ENCODE assay signal across 11 mouse cellular contexts in the genomic region with DNA sequence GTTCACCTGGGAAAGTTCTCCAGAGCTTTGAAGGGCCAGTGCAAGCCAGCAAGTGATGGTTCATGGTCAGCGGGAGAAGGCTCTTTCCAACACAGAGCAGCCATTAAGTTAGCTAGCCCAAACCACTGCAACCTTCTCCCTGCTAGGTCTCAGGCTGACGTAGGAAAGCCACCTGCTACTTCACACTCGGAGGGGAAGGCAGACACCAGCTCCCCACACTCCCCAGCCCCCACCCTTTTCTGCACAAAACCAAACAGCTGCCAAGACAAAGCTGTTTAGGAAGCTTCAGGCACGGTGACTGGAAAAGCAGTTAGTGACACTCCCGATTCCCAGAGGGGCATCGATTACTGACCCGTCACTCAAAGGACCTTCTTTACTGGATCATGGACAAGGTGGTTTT. TPM values are rescaled to one million over a fixed set of nuclear protein-coding genes. Genes with fewer than 3 reads are reported as not detected.
A peak's percentile ranks its signal among the peaks of the same experiment; 100 is the strongest.
DNase-seq lines count a peak whose midpoint lies in the region; ATAC-seq and TF ChIP-seq lines count a peak whose summit lies in the region.
"Had no signal": no experiment of that assay in that cellular context is flagged by ENCODE, and none has a peak within 500 bp of the region (broad histone marks: within the 10 kb centered on the region; RNA-seq: fewer than 3 reads in every experiment).

No protein-coding gene starts in this region.

- intact Hi-C loops in heart, postnatal 10 days (cut with DNase I) = no loop called here

- ATAC-seq in forebrain, embryonic 15.5 days (replicated peaks) = no peak
- ATAC-seq in kidney, embryonic 16.5 days (ENCODE audit: low FRiP score, low TSS enrichment) = no peak

- peaks cover 14% of the 10 kb centered on the region for H3K36me3 ChIP-seq in forebrain, embryonic 15.5 days
- 0 out of 2 replicates have a peak, but pooled peaks cover 4% of the 10 kb centered on the region for H3K36me3 ChIP-seq in thymus, adult 2 months (ENCODE audit: control insufficient read depth, insufficient read depth, low read length)
- H3K36me3 ChIP-seq in kidney, embryonic 16.5 days (ENCODE audit: insufficient read depth, low read length) = peaks cover 40% of the 10 kb centered on the region

- no peaks in the 10 kb centered on the region for H3K9me3 ChIP-seq in forebrain, embryonic 15.5 days
- H3K9me3 ChIP-seq in kidney, embryonic 16.5 days (ENCODE audit: low read length) = no peaks in the 10 kb centered on the region

- peak overlapping the region; percentile 69 for H3K27ac ChIP-seq in layer of hippocampus, adult 2 months
- H3K27ac ChIP-seq in forebrain, embryonic 15.5 days (replicated peaks) = peak overlapping the region; percentile 51
- H3K27ac ChIP-seq in thymus, adult 2 months (ENCODE audit: control insufficient read depth, insufficient read depth, low read length) = peak overlapping the region; percentile 58
- no peak overlapping the region for H3K27ac ChIP-seq in kidney, embryonic 16.5 days (ENCODE audit: low read length)

- peaks cover 11% of the 10 kb centered on the region for H3K4me1 ChIP-seq in forebrain, embryonic 15.5 days
- peaks cover 30% of the 10 kb centered on the region for H3K4me1 ChIP-seq in thymus, adult 2 months (replicated peaks; ENCODE audit: control insufficient read depth, insufficient read depth, low read length)
- peaks cover 7% of the 10 kb centered on the region; the same call in 1 of the 2 replicates for H3K4me1 ChIP-seq in kidney, embryonic 16.5 days (ENCODE audit: insufficient read depth, low read length)

- H3K4me2 ChIP-seq in forebrain, embryonic 15.5 days (replicated peaks) = no peak overlapping the region
- no peak overlapping the region for H3K4me2 ChIP-seq in kidney, embryonic 16.5 days (replicated peaks; ENCODE audit: low read depth, low read length)

- no peak for TF ChIP-seq CTCF in layer of hippocampus, adult 2 months (conservative IDR thresholded peaks at IDR 0.05)
- TF ChIP-seq CTCF in brain, embryonic 14.5 days (IDR thresholded peaks at IDR 0.05; ENCODE audit: borderline replicate concordance, extremely low read depth, insufficient read depth, insufficient read length) = no peak
- TF ChIP-seq CTCF in thymus, adult 2 months (IDR thresholded peaks at IDR 0.05; ENCODE audit: borderline replicate concordance, control insufficient read depth, extremely low read depth, insufficient read depth, low read length, poor library complexity) = no peak

- DNase-seq in layer of hippocampus, adult 2 months (ENCODE audit: low spot score in 2 of 2) = no peak
- no peak for DNase-seq in layer of hippocampus, postnatal 14 days (ENCODE audit: low spot score in 2 of 2)
- DNase-seq in brain, embryonic 14.5 days (ENCODE audit: low read depth) = peak; percentile 64
- DNase-seq in thymus, adult 2 months = peak; percentile 41
- DNase-seq in heart, postnatal 10 days = no peak
- DNase-seq: cerebellum, adult 9-11 months; heart, postnatal 4 days; kidney, adult 18-20 months; lung, postnatal 4 days had no signal

- no peak for TF ChIP-seq POLR2A in brain, embryonic 14.5 days (IDR thresholded peaks at IDR 0.05; ENCODE audit: borderline replicate concordance, extremely low read depth, insufficient read depth, insufficient read length, poor library complexity, severe bottlenecking)
- no peak for TF ChIP-seq POLR2A in thymus, adult 2 months (IDR thresholded peaks at IDR 0.05; ENCODE audit: control insufficient read depth, extremely low read depth, insufficient read depth, low read length, poor library complexity)

- 59% methylated on average over 7 of the region's 7 CpGs for WGBS in forebrain, embryonic 15.5 days
- 44% methylated on average over 7 of the region's 7 CpGs for WGBS in thymus, adult 2 months
- 42% methylated on average over 7 of the region's 7 CpGs for WGBS in kidney, embryonic 16.5 days

- no peak overlapping the region for H3K9ac ChIP-seq in forebrain, embryonic 15.5 days (replicated peaks)
- no peak overlapping the region for H3K9ac ChIP-seq in kidney, embryonic 16.5 days (replicated peaks; ENCODE audit: low read length)

- H3K27me3 ChIP-seq in forebrain, embryonic 15.5 days = no peaks in the 10 kb centered on the region
- no peaks in the 10 kb centered on the region for H3K27me3 ChIP-seq in thymus, adult 2 months (ENCODE audit: control insufficient read depth, insufficient read depth, low read length)
- H3K27me3 ChIP-seq in kidney, embryonic 16.5 days (ENCODE audit: insufficient read depth, low read length) = no peaks in the 10 kb centered on the region

- no peak overlapping the region for H3K4me3 ChIP-seq in layer of hippocampus, adult 2 months
- H3K4me3 ChIP-seq in forebrain, embryonic 15.5 days = no peak overlapping the region
- no peak overlapping the region for H3K4me3 ChIP-seq in thymus, adult 2 months (ENCODE audit: control insufficient read depth, insufficient read depth, low read length)
- H3K4me3 ChIP-seq in kidney, embryonic 16.5 days (ENCODE audit: low read length) = no peak overlapping the region

RNA-seq across cellular contexts. Expression of gene Snrnp35, which starts 12.6 kb away (rescaled TPM):
- 10 to 100 TPM; 25.7 to 25.9 TPM for total RNA-seq in layer of hippocampus, adult 2 months (2021)
- 10 to 100 TPM; 19.7 to 22.3 TPM for total RNA-seq in layer of hippocampus, postnatal 14 days (2021)
- 9.4 and 13.8 TPM in 2 replicates for polyA plus RNA-seq in brain, embryonic 14.5 days (2012; rRNA removed)
- polyA plus RNA-seq in forebrain, embryonic 15.5 days (2015; fragmentation: Nextera tagmentation; extraction: Ambion mirVana) = 24.9 and 26.0 TPM in 2 replicates
- 4.6 and 5.0 TPM in 2 replicates for polyA plus RNA-seq in thymus, adult 2 months (2012; rRNA removed)
- polyA plus RNA-seq in kidney, embryonic 16.5 days (2015; fragmentation: Nextera tagmentation; extraction: Ambion mirVana) = 27.4 and 29.4 TPM in 2 replicates
- 10 to 100 TPM; 14.2 to 16.0 TPM for total RNA-seq in heart, postnatal 10 days (2021)

RNA-seq across cellular contexts. Expression of gene Rilpl2, which starts 17.4 kb away (rescaled TPM):
- total RNA-seq in layer of hippocampus, adult 2 months (2021) = 10 to 100 TPM; 19.3 TPM
- total RNA-seq in layer of hippocampus, postnatal 14 days (2021) = 10 to 100 TPM; 23.1 to 24.1 TPM
- polyA plus RNA-seq in brain, embryonic 14.5 days (2012; rRNA removed) = 22.7 and 24.4 TPM in 2 replicates
- 26.3 and 27.8 TPM in 2 replicates for polyA plus RNA-seq in forebrain, embryonic 15.5 days (2015; fragmentation: Nextera tagmentation; extraction: Ambion mirVana)
- polyA plus RNA-seq in thymus, adult 2 months (2012; rRNA removed) = 38.5 and 38.6 TPM in 2 replicates
- 34.7 and 36.8 TPM in 2 replicates for polyA plus RNA-seq in kidney, embryonic 16.5 days (2015; fragmentation: Nextera tagmentation; extraction: Ambion mirVana)
- 10 to 100 TPM; 11.0 to 11.4 TPM for total RNA-seq in heart, postnatal 10 days (2021)

RNA-seq across cellular contexts. Expression of gene Rilpl1, which starts 35.6 kb away (rescaled TPM):
- 10 to 100 TPM; 69.1 to 78.2 TPM for total RNA-seq in layer of hippocampus, adult 2 months (2021)
- total RNA-seq in layer of hippocampus, postnatal 14 days (2021) = 10 to 100 TPM; 41.6 TPM
- 8.4 and 11.7 TPM in 2 replicates for polyA plus RNA-seq in brain, embryonic 14.5 days (2012; rRNA removed)
- 11.6 and 12.8 TPM in 2 replicates for polyA plus RNA-seq in forebrain, embryonic 15.5 days (2015; fragmentation: Nextera tagmentation; extraction: Ambion mirVana)
- 3.6 and 9.5 TPM in 2 replicates for polyA plus RNA-seq in thymus, adult 2 months (2012; rRNA removed)
- 21.7 and 21.9 TPM in 2 replicates for polyA plus RNA-seq in kidney, embryonic 16.5 days (2015; fragmentation: Nextera tagmentation; extraction: Ambion mirVana)
- 100 to 1,000 TPM; 111 to 115 TPM for total RNA-seq in heart, postnatal 10 days (2021)

RNA-seq across cellular contexts. Expression of gene Tmed2, which starts 44.9 kb away (rescaled TPM):
- total RNA-seq in layer of hippocampus, adult 2 months (2021) = 10 to 100 TPM; 97.4 to 99.3 TPM
- total RNA-seq in layer of hippocampus, postnatal 14 days (2021) = 100 to 1,000 TPM in 1 of 2 experiments, 10 to 100 TPM in 1; 98.4 to 100 TPM
- polyA plus RNA-seq in brain, embryonic 14.5 days (2012; rRNA removed) = 142 and 146 TPM in 2 replicates
- polyA plus RNA-seq in forebrain, embryonic 15.5 days (2015; fragmentation: Nextera tagmentation; extraction: Ambion mirVana) = 372 and 377 TPM in 2 replicates
- polyA plus RNA-seq in thymus, adult 2 months (2012; rRNA removed) = 134 and 198 TPM in 2 replicates
- 537 and 602 TPM in 2 replicates for polyA plus RNA-seq in kidney, embryonic 16.5 days (2015; fragmentation: Nextera tagmentation; extraction: Ambion mirVana)
- 100 to 1,000 TPM; 201 to 206 TPM for total RNA-seq in heart, postnatal 10 days (2021)

RNA-seq across cellular contexts. Expression of gene Kmt5a, which starts 55.8 kb away (rescaled TPM):
- total RNA-seq in layer of hippocampus, adult 2 months (2021) = 10 to 100 TPM; 55.8 to 70.3 TPM
- 10 to 100 TPM; 48.1 to 60.6 TPM for total RNA-seq in layer of hippocampus, postnatal 14 days (2021)
- 69.9 and 70.8 TPM in 2 replicates for polyA plus RNA-seq in brain, embryonic 14.5 days (2012; rRNA removed)
- 36.3 and 56.7 TPM in 2 replicates for polyA plus RNA-seq in forebrain, embryonic 15.5 days (2015; fragmentation: Nextera tagmentation; extraction: Ambion mirVana)
- 76.5 and 92.5 TPM in 2 replicates for polyA plus RNA-seq in thymus, adult 2 months (2012; rRNA removed)
- 30.7 and 38.1 TPM in 2 replicates for polyA plus RNA-seq in kidney, embryonic 16.5 days (2015; fragmentation: Nextera tagmentation; extraction: Ambion mirVana)
- 100 to 1,000 TPM; 146 to 153 TPM for total RNA-seq in heart, postnatal 10 days (2021)

Comparison
In these comparisons a context has a peak if more than half of its experiments do, and no peak if none do; other contexts are left out.
1. DNase-seq: peak in brain, embryonic 14.5 days (single experiment) and thymus, adult 2 months (single experiment); none in layer of hippocampus, adult 2 months (0 of 2), layer of hippocampus, postnatal 14 days (0 of 2) and heart, postnatal 10 days (0 of 2).